Mouse (Mus musculus) testis, adult 2 months (tissue): Measurements from ENCODE around the gene Rnf121. TPM values are rescaled to one million over a fixed set of nuclear protein-coding genes. Genes with fewer than 3 reads are reported as not detected.

ENCODE experiments used
- H3K27ac ChIP-seq: fragments of 200-500 bp; 2 replicates; pipeline ENCODE4 v1.5.1; 2012; ENCODE audit warnings: low read depth, low read length; ENCODE audit not compliant: control insufficient read depth, insufficient read depth
- H3K27me3 ChIP-seq: fragments of 200-500 bp; 2 replicates; pipeline ENCODE4 v1.6.1; 2012; ENCODE audit warnings: mild to moderate bottlenecking, low read length, moderate library complexity; ENCODE audit not compliant: control insufficient read depth, insufficient read depth
- H3K36me3 ChIP-seq: fragments of 200-500 bp; 2 replicates; pipeline ENCODE4 v1.6.1; 2012; ENCODE audit warnings: mild to moderate bottlenecking, low read length; ENCODE audit not compliant: control insufficient read depth, insufficient read depth
- H3K4me1 ChIP-seq: fragments of 200-500 bp; 2 replicates; pipeline ENCODE4 v1.6.1; 2012; ENCODE audit warnings: low read length; ENCODE audit not compliant: control insufficient read depth, insufficient read depth
- H3K4me3 ChIP-seq: fragments of 200-500 bp; 2 replicates; pipeline ENCODE4 v1.5.1; 2012; ENCODE audit warnings: low read depth, mild to moderate bottlenecking, low read length, moderate library complexity, mixed read lengths; ENCODE audit not compliant: control insufficient read depth
- CTCF ChIP-seq: fragments of 200-500 bp; IDR thresholded peaks from 2 replicates; pipeline ENCODE4 v1.5.1; 2012; ENCODE audit warnings: low read depth, mild to moderate bottlenecking, inconsistent platforms, low read length, moderate library complexity; ENCODE audit not compliant: control insufficient read depth, insufficient read depth, insufficient replicate concordance
- POLR2A ChIP-seq: fragments of 200-500 bp; IDR thresholded peaks from 2 replicates; pipeline ENCODE4 v1.6.1; 2012; ENCODE audit warnings: low read depth, mild to moderate bottlenecking, inconsistent platforms, low read length, moderate library complexity; ENCODE audit not compliant: control insufficient read depth
- polyA plus RNA-seq: library from polyadenylated mRNA; depleted of rRNA; stranded (reverse); fragments of >200 nt; gene quantifications from 2 replicates; pipeline ENCODE4 v1.2.3, GENCODE M21; 2012; rRNA removed

Gene Rnf121
- polyA plus RNA-seq, 1 experiment, result 34.9 TPM

DNA sequence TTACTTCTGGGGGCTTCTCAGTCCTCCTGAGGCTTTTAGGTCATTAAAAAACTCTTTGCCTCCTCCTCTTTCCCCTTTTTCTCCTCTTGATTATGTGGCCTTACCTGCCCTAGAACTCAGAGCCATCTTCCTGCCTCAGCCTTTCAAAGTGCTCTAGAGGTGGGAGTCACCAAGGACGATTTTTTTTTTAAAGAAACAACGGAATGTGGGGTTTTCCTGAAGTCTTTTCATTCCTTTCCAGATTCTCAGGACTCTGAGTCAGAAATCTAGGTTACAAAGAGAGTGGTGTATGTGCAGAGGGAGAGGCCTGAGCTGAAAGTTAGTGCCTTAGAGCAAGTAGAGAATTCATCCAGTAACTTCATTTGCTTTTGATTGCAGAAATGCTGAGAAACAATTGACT lies 93.5 kb downstream of the Rnf121 start:
- no peaks in the 10 kb centered on the region for H3K27me3 ChIP-seq
- H3K4me3 ChIP-seq, result no peak overlapping the region
- H3K36me3 ChIP-seq, result no peaks in the 10 kb centered on the region
- TF ChIP-seq POLR2A (no peak), CTCF (no peak)
- peaks cover 6% of the 10 kb centered on the region for H3K4me1 ChIP-seq
- peak overlapping the region; percentile 79 for H3K27ac ChIP-seq

DNA sequence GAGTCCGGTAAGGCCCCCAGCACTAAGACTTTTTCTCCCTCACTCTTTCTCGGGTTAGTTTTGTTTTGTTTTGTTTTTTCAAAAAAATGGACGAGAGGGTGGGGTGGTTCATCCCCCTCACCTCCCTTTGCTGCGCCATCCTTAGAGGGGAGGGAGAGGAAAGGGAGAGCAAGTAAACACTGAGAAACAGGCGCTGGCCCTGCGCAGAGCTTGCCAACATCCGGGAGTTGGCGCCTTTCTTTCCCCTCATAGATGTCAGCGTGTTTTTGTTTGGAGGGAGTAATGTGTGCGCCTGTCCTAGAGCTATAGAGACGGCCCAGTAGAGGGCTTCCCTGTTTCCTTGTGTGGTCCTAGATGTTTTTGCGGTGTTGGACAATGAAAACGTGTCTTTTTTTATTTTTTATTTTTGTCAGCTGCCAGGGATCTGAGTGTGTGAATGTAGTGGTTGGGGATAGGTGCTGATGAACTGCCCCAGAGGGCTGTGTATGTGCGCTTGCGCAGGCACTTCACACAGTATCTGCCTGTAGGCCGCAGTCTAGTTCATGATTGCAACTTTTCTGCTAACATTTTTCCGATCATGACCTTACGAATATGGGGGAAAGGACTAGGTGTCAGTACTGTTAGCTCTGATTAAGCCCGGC lies 94.3 kb downstream of the Rnf121 start:
- Histone ChIP-seq H3K27me3 (no peaks in the 10 kb centered on the region), H3K4me3 (peak overlapping the region; percentile 96), H3K27ac (peak overlapping the region; percentile 79), H3K36me3 (no peaks in the 10 kb centered on the region), H3K4me1 (peaks cover 6% of the 10 kb centered on the region)
- no peak for TF ChIP-seq POLR2A
- no peak for TF ChIP-seq CTCF

DNA sequence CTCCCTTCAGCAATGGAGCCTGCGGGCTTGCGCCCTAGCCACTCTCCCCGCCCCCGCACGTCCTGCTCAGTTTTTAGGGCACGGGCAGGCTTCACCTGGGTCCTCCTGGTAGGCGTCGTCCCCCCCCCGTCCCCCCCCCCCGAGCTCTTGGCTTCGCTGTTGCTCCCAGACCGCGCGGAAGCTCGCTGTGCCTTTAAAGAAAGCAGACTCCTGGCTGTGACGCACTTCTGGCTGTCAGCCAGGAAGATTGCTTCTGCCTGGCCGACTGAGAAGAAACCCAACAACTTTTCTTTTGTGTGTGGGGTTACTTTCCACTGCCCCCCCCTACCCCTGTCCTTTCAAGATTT lies 94.9 kb downstream of the Rnf121 start:
- H3K4me3 ChIP-seq, result peak overlapping the region; percentile 96
- H3K36me3 ChIP-seq, result no peaks in the 10 kb centered on the region
- H3K27me3 ChIP-seq, result no peaks in the 10 kb centered on the region
- TF ChIP-seq POLR2A (no peak; the same call in 1 of the 2 replicates), CTCF (no peak)
- peaks cover 6% of the 10 kb centered on the region for H3K4me1 ChIP-seq
- H3K27ac ChIP-seq, result peak overlapping the region; percentile 98

DNA sequence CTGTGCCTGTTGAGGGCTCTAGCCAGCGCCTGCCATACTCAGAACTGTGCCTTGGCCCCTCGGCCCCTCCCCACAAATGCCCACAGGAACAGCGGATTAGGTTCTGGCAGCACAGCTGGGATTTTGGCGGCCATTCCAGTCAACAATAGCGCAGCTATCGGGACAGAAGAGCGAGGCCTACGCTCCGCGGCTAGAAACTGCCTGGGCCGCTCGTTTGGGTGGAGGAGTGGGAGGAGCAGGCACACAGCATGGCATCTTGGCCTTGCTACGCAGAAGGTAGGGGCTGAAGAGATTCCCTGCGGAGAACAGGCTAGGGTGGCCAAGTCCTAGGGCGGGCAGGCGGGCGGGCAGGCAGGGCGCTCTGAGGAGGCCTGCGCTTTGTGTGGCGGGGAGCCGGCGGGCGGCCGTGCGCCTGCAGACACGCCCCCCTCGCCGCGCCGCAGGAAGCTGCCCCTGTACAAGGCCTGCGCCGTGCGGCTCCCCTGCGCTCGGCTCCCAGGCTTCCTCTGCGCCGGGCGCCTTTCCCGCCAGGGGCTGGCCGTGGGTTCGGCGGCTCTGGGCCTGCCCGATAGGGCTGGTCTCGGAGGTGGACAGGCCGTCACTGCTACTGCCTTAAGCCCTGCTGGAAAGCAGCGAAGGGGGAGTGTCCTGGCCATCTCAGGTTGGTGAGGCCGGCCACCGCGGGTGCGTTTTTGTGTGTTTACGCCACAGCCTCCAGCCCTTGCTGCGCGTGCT lies 95.4 kb downstream of the Rnf121 start:
- H3K4me1 ChIP-seq, result peaks cover 6% of the 10 kb centered on the region
- no peak for TF ChIP-seq CTCF
- peak; percentile 60 for TF ChIP-seq POLR2A
- H3K4me3 ChIP-seq, result peak overlapping the region; percentile 96
- no peaks in the 10 kb centered on the region for H3K36me3 ChIP-seq
- no peaks in the 10 kb centered on the region for H3K27me3 ChIP-seq
- H3K27ac ChIP-seq, result peak overlapping the region; percentile 98

Other genes with a start within 250 kb of the Rnf121 start
- gene Phox2a, start 247.2 kb downstream of the Rnf121 start, polyA plus RNA-seq, result 0.14 and 0.16 TPM in 2 replicates
- gene Inppl1, start 227.2 kb downstream of the Rnf121 start, polyA plus RNA-seq, result 27.7 and 37.2 TPM in 2 replicates
- 2.7 and 3.7 TPM in 2 replicates for gene Folr2, start 208.3 kb downstream of the Rnf121 start, polyA plus RNA-seq
- gene Anapc15, start 201.8 kb downstream of the Rnf121 start, polyA plus RNA-seq, result 82.5 and 83.4 TPM in 2 replicates
- 25.5 and 28.5 TPM in 2 replicates for gene Folr1, start 194.7 kb downstream of the Rnf121 start, polyA plus RNA-seq
- gene Lamtor1, start 159.6 kb downstream of the Rnf121 start, polyA plus RNA-seq, result 52.2 and 53.8 TPM in 2 replicates
- gene Tomt, start 159.1 kb downstream of the Rnf121 start, polyA plus RNA-seq, result 1.4 and 2.0 TPM in 2 replicates
- 1,236 and 1,353 TPM in 2 replicates for gene Lrrc51, start 131.6 kb downstream of the Rnf121 start, polyA plus RNA-seq
- 20.8 and 21.9 TPM in 2 replicates for gene Numa1, start 131.4 kb downstream of the Rnf121 start, polyA plus RNA-seq
- gene Il18bp, start 46.8 kb downstream of the Rnf121 start, polyA plus RNA-seq, result 3.3 and 4.2 TPM in 2 replicates
- 47.9 and 54.6 TPM in 2 replicates for gene Xndc1, start within 50 bp of the Rnf121 start, polyA plus RNA-seq
- 5.5 and 7.4 TPM in 2 replicates for gene Xntrpc, start 244 bp upstream of the Rnf121 start, polyA plus RNA-seq
- not detected in 2 replicates for gene Trpc2, start 17.6 kb upstream of the Rnf121 start, polyA plus RNA-seq
- 6.7 and 9.4 TPM in 2 replicates for gene Art1, start 36.3 kb upstream of the Rnf121 start, polyA plus RNA-seq
- 65.1 and 76.0 TPM in 2 replicates for gene Art5, start 44.0 kb upstream of the Rnf121 start, polyA plus RNA-seq
- 0.04 and 0.07 TPM in 2 replicates for gene Chrna10, start 51.4 kb upstream of the Rnf121 start, polyA plus RNA-seq
- 126 and 133 TPM in 2 replicates for gene Nup98, start 144.7 kb upstream of the Rnf121 start, polyA plus RNA-seq
- 304 and 321 TPM in 2 replicates for gene Pgap2, start 144.7 kb upstream of the Rnf121 start, polyA plus RNA-seq
- 11.2 and 13.2 TPM in 2 replicates for gene Rhog, start 190.6 kb upstream of the Rnf121 start, polyA plus RNA-seq
- gene Stim1, start 202.3 kb upstream of the Rnf121 start, polyA plus RNA-seq, result 127 and 130 TPM in 2 replicates